ENCODE assay signal across 22 mouse cellular contexts in the genomic region with DNA sequence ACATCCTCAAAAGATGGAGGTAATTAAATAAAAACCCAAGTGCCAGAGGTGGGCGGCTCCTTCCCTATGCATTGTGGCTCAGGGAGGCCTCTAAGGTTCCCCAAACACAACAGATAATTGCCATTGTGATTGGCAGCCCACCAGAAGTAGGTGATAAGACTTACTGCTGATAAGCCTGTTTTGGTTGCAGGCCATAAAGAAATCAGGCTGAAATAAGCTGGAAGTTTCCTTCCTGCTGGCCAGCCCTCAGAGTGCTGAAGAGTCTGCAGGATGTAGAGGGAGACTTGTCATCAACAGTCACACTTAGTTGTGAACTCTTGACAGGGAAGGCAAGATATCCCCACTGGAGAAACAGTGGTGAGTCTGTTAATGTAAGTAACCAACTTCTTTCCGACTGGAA. TPM values are rescaled to one million over a fixed set of nuclear protein-coding genes. Genes with fewer than 3 reads are reported as not detected.
DNase-seq lines count a peak whose midpoint lies in the region; ATAC-seq and TF ChIP-seq lines count a peak whose summit lies in the region.
"Had no signal": no experiment of that assay in that cellular context is flagged by ENCODE, and none has a peak within 500 bp of the region (broad histone marks: within the 10 kb centered on the region; RNA-seq: fewer than 3 reads in every experiment).

No protein-coding gene starts in this region.

- no peak overlapping the region for H3K4me3 ChIP-seq in heart, embryonic 10.5 days
- H3K4me3 ChIP-seq in liver, postnatal 0 days (ENCODE audit: low read depth, low read length), result no peak overlapping the region
- no peak overlapping the region for H3K4me3 ChIP-seq in liver, embryonic 12.5 days
- H3K4me3 ChIP-seq: embryonic facial prominence, embryonic 12.5 days; forebrain, embryonic 15.5 days; hindbrain, embryonic 15.5 days; megakaryocyte, embryonic 14.5 days; midbrain, embryonic 15.5 days; myocyte; neural tube, embryonic 15.5 days had no signal

- 14% methylated on average over 2 of the region's 2 CpGs for WGBS in heart, embryonic 10.5 days
- WGBS in liver, postnatal 0 days (ENCODE audit: insufficient replicate concordance), result 48% methylated on average over 2 of the region's 2 CpGs
- WGBS in liver, embryonic 12.5 days (ENCODE audit: insufficient replicate concordance), result 19% methylated on average over 2 of the region's 2 CpGs

- intact Hi-C loops in heart, postnatal 14 days (cut with DNase I), result no loop called here

- peaks cover 6% of the 10 kb centered on the region for H3K36me3 ChIP-seq in heart, embryonic 10.5 days
- H3K36me3 ChIP-seq in liver, postnatal 0 days (replicated peaks; ENCODE audit: insufficient read depth, low read length), result 0 out of 2 replicates have a peak, but pooled peaks cover 8% of the 10 kb centered on the region
- H3K36me3 ChIP-seq in liver, embryonic 12.5 days, result peaks cover 20% of the 10 kb centered on the region
- H3K36me3 ChIP-seq: embryonic facial prominence, embryonic 12.5 days; hindbrain, embryonic 15.5 days; midbrain, embryonic 15.5 days had no signal

- ATAC-seq in liver, postnatal 0 days, result no peak
- ATAC-seq in liver, embryonic 12.5 days, result no peak
- ATAC-seq: forebrain, embryonic 15.5 days; midbrain, embryonic 15.5 days had no signal

- H3K9me3 ChIP-seq in heart, embryonic 10.5 days, result no peaks in the 10 kb centered on the region
- H3K9me3 ChIP-seq in liver, postnatal 0 days (ENCODE audit: low read length), result no peaks in the 10 kb centered on the region
- H3K9me3 ChIP-seq in liver, embryonic 12.5 days (replicated peaks), result no peaks in the 10 kb centered on the region
- H3K9me3 ChIP-seq: embryonic facial prominence, embryonic 12.5 days; forebrain, embryonic 15.5 days; hindbrain, embryonic 15.5 days; megakaryocyte, embryonic 14.5 days; midbrain, embryonic 15.5 days; neural tube, embryonic 15.5 days had no signal

- H3K27ac ChIP-seq in heart, embryonic 10.5 days, result no peak overlapping the region
- H3K27ac ChIP-seq in liver, postnatal 0 days (ENCODE audit: low read depth), result no peak overlapping the region
- no peak overlapping the region for H3K27ac ChIP-seq in liver, embryonic 12.5 days
- H3K27ac ChIP-seq: embryonic facial prominence, embryonic 12.5 days; forebrain, embryonic 15.5 days; hindbrain, embryonic 15.5 days; midbrain, embryonic 15.5 days; neural tube, embryonic 15.5 days had no signal

- DNase-seq in heart, embryonic 10.5 days (ENCODE audit: low spot score), result peak; percentile 77
- DNase-seq in heart, postnatal 14 days, result no peak
- DNase-seq in liver, result peak; percentile 6
- DNase-seq in liver, postnatal 0 days, result no peak
- no peak for DNase-seq in cerebellum, postnatal 14 days
- DNase-seq in layer of hippocampus, postnatal 25 days (ENCODE audit: extremely low spot score in 1 of 2, low spot score in 1 of 2), result no peak
- DNase-seq: adrenal gland, adult 8-10 months; cerebellum, adult 8-10 months; gastrocnemius, postnatal 14 days; kidney, adult 11 months; layer of hippocampus, postnatal 36 days; right cerebral cortex, postnatal 14 days; thymus, postnatal 36 days had no signal

- H3K4me1 ChIP-seq in heart, embryonic 10.5 days, result peaks cover 35% of the 10 kb centered on the region
- H3K4me1 ChIP-seq in liver, postnatal 0 days (ENCODE audit: insufficient read depth), result peaks cover 37% of the 10 kb centered on the region
- peaks cover 58% of the 10 kb centered on the region for H3K4me1 ChIP-seq in liver, embryonic 12.5 days

- H3K27me3 ChIP-seq in heart, embryonic 10.5 days (ENCODE audit: insufficient read depth, poor library complexity, severe bottlenecking), result no peaks in the 10 kb centered on the region
- H3K27me3 ChIP-seq in liver, postnatal 0 days (ENCODE audit: insufficient read depth, low read length), result no peaks in the 10 kb centered on the region
- no peaks in the 10 kb centered on the region for H3K27me3 ChIP-seq in liver, embryonic 12.5 days (replicated peaks)
- H3K27me3 ChIP-seq: CH12.LX; embryonic facial prominence, embryonic 12.5 days; forebrain, embryonic 15.5 days; hindbrain, embryonic 15.5 days; megakaryocyte, embryonic 14.5 days; midbrain, embryonic 15.5 days; neural tube, embryonic 15.5 days had no signal

- no peak overlapping the region for H3K4me2 ChIP-seq in liver, postnatal 0 days (ENCODE audit: low read depth, low read length)
- peak overlapping the region; percentile 24 for H3K4me2 ChIP-seq in liver, embryonic 12.5 days
- H3K4me2 ChIP-seq: embryonic facial prominence, embryonic 12.5 days; forebrain, embryonic 15.5 days; hindbrain, embryonic 15.5 days; midbrain, embryonic 15.5 days; neural tube, embryonic 15.5 days had no signal

- TF ChIP-seq EP300 in liver, postnatal 0 days (IDR thresholded peaks at IDR 0.05; ENCODE audit: low read depth), result no peak

- TF ChIP-seq CTCF in liver, postnatal 0 days (IDR thresholded peaks at IDR 0.05; ENCODE audit: low read depth), result no peak

- no peak overlapping the region for H3K9ac ChIP-seq in liver, postnatal 0 days (replicated peaks)
- H3K9ac ChIP-seq in liver, embryonic 12.5 days, result no peak overlapping the region
- H3K9ac ChIP-seq: embryonic facial prominence, embryonic 12.5 days; forebrain, embryonic 15.5 days; hindbrain, embryonic 15.5 days; midbrain, embryonic 15.5 days; neural tube, embryonic 15.5 days had no signal

RNA-seq across cellular contexts. Expression of a gene that starts 5.7 kb away (rescaled TPM):
- polyA plus RNA-seq in heart, embryonic 10.5 days (2016; fragmentation: Nextera tagmentation; extraction: Ambion mirVana), result 109 and 133 TPM in 2 replicates
- total RNA-seq in heart, postnatal 14 days (2021), result 10 to 100 TPM; 36.4 to 38.0 TPM
- 36.1 and 42.3 TPM in 2 replicates for polyA plus RNA-seq in liver, postnatal 0 days (2015; fragmentation: Nextera tagmentation; extraction: Ambion mirVana)
- 131 and 133 TPM in 2 replicates for polyA plus RNA-seq in liver, embryonic 12.5 days (2016; fragmentation: Nextera tagmentation; extraction: Ambion mirVana)
- total RNA-seq in layer of hippocampus, postnatal 25 days (2021), result 10 to 100 TPM; 58.6 to 64.6 TPM

RNA-seq across cellular contexts. Expression of a gene that starts 25.7 kb away (rescaled TPM):
- polyA plus RNA-seq in heart, embryonic 10.5 days (2016; fragmentation: Nextera tagmentation; extraction: Ambion mirVana), result 12.9 and 14.1 TPM in 2 replicates
- 10 to 100 TPM; 31.8 to 32.9 TPM for total RNA-seq in heart, postnatal 14 days (2021)
- 15.2 and 19.6 TPM in 2 replicates for polyA plus RNA-seq in liver, postnatal 0 days (2015; fragmentation: Nextera tagmentation; extraction: Ambion mirVana)
- 8.2 TPM in 2 replicates for polyA plus RNA-seq in liver, embryonic 12.5 days (2016; fragmentation: Nextera tagmentation; extraction: Ambion mirVana)
- 10 to 100 TPM; 32.7 to 35.5 TPM for total RNA-seq in layer of hippocampus, postnatal 25 days (2021)

Comparison
In these comparisons a context has a peak if more than half of its experiments do, and no peak if none do; other contexts are left out.
1. DNase-seq: peak in heart, embryonic 10.5 days (single experiment) and liver (single experiment); none in heart, postnatal 14 days (0 of 2), liver, postnatal 0 days (single experiment), cerebellum, postnatal 14 days (0 of 2) and layer of hippocampus, postnatal 25 days (0 of 2).